Mouse (Mus musculus) ovary, postnatal 36 days (tissue): ENCODE measurements around the gene Cep57l1.
A peak's percentile ranks its signal among the peaks of the same experiment; 100 is the strongest.

Experiments used
- DNase-seq: peaks from one replicate; pipeline ENCODE4 v3.0.0; 2022; ENCODE audit warnings: low spot score, mixed read lengths

Cep57l1 gene

GRCm38 (mm10) chr10:41816516-41816915 is 6.8 kb upstream of the Cep57l1 start:
- DNase-seq, result no peak

- DNase-seq, result no peak
These were observed 4.7 kb upstream of the Cep57l1 start for GRCm38 (mm10) chr10:41814305-41814853.

GRCm38 (mm10) chr10:41812566-41812965 is 2.9 kb upstream of the Cep57l1 start:
- DNase-seq, result no peak

GRCm38 (mm10) chr10:41810564-41811455 is 1.1 kb upstream of the Cep57l1 start:
- DNase-seq, result no peak

- peak; percentile 76 for DNase-seq
These were observed 446 bp downstream of the Cep57l1 start for GRCm38 (mm10) chr10:41809080-41809770.

GRCm38 (mm10) chr10:41805729-41806355 is 3.8 kb downstream of the Cep57l1 start:
- DNase-seq, result no peak

GRCm38 (mm10) chr10:41804711-41805110 is 5.0 kb downstream of the Cep57l1 start:
- DNase-seq, result no peak

- DNase-seq, result no peak
These were observed 6.2 kb downstream of the Cep57l1 start for GRCm38 (mm10) chr10:41803467-41803866.

GRCm38 (mm10) chr10:41797253-41797652 is 12.4 kb downstream of the Cep57l1 start:
- no peak for DNase-seq

GRCm38 (mm10) chr10:41792375-41792774 is 17.3 kb downstream of the Cep57l1 start:
- DNase-seq, result no peak

- no peak for DNase-seq
These were observed 42.4 kb downstream of the Cep57l1 start for GRCm38 (mm10) chr10:41767254-41767653.

- no peak for DNase-seq
These were observed 43.4 kb downstream of the Cep57l1 start for GRCm38 (mm10) chr10:41766280-41766679.

GRCm38 (mm10) chr10:41765586-41765985 is 44.1 kb downstream of the Cep57l1 start:
- no peak for DNase-seq

- no peak for DNase-seq
These were observed 45.8 kb downstream of the Cep57l1 start for GRCm38 (mm10) chr10:41763741-41764385.

GRCm38 (mm10) chr10:41760866-41761265 is 48.8 kb downstream of the Cep57l1 start:
- DNase-seq, result no peak

- DNase-seq, result no peak
These were observed 51.6 kb downstream of the Cep57l1 start for GRCm38 (mm10) chr10:41758041-41758440.

GRCm38 (mm10) chr10:41757226-41757625 is 52.4 kb downstream of the Cep57l1 start:
- DNase-seq, result no peak

GRCm38 (mm10) chr10:41751867-41752480 is 57.7 kb downstream of the Cep57l1 start:
- DNase-seq, result no peak

GRCm38 (mm10) chr10:41749306-41749705 is 60.4 kb downstream of the Cep57l1 start:
- DNase-seq, result no peak

- no peak for DNase-seq
These were observed 63.1 kb downstream of the Cep57l1 start for GRCm38 (mm10) chr10:41746554-41746953.

GRCm38 (mm10) chr10:41744006-41744405 is 65.7 kb downstream of the Cep57l1 start:
- DNase-seq, result no peak
